Mouse (Mus musculus) C2C12 (cell line): ENCODE results near the gene Eif5a.

Experiments
- CTCF ChIP-seq: IDR thresholded peaks from one replicate; pipeline ENCODE4 v1.5.1; 2011; ENCODE audit not compliant: control insufficient read depth, insufficient read depth, insufficient read length
- USF1 ChIP-seq: IDR thresholded peaks from one replicate; pipeline ENCODE4 v1.6.1; 2011; ENCODE audit warnings: low read depth, mild to moderate bottlenecking, control low read depth, moderate library complexity

GRCm38 (mm10) chr11:69968793-69969192, 47.0 kb upstream of the Eif5a start:
- TF ChIP-seq CTCF: no peak
- no peak for TF ChIP-seq USF1
